Mouse (Mus musculus): ENCODE measurements around the gene Atad2b. TPM values are rescaled to one million over a fixed set of nuclear protein-coding genes. Genes with fewer than 3 reads are reported as not detected.

Atad2b gene
- polyA plus RNA-seq, 1 experiment from 2014 or later, result 15.0 TPM

DNA sequence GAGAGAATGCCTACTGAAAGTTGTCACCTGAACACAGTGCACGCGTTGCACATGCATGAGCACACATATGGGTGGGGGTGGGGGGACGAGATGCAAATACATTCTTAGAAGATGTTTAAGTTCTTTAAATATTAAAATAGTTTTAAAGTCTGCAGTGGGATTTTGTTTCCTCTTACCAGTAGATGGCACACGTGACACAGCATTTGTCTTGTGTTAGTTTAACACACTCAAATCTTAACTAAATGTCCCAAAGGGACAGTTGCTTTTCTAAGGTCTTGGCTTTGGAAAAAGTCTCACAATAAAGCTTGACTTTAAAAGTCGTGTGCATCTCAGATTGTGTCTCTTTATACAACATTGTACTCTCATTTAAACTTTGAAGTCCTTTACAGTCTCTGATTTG lies 111.9 kb downstream of the Atad2b start:
- no peaks in the 10 kb centered on the region for H3K9me3 ChIP-seq (ENCODE audit: control insufficient read depth, low read length)

DNA sequence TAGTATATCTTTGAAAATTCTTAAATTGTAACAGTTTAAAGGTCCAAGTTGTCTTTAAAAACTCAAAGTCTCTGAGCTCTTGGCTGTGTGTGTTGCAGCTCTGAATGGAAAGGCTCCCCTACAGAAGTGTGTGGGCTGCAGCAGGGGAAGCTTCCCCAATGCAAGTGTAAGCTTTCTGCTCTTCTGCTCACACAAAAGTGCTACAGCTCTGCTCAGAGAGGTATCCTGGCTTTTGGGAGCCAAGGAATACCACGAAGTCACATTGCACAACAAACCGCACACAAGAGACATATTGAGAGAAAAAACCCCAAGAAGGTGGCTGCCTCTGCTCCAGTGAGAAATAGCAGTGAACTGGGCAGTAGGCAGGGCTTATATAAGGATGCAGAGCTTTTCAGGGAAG lies 120.9 kb downstream of the Atad2b start:
- H3K9me3 ChIP-seq (ENCODE audit: control insufficient read depth, low read length), result no peaks in the 10 kb centered on the region
- ATAC-seq (ENCODE audit: insufficient number of reproducible peaks, insufficient read depth, low FRiP score, low read depth), result no peak
- 93% methylated on average over 2 of the region's 2 CpGs for WGBS
- H3K36me3 ChIP-seq (ENCODE audit: control insufficient read depth, insufficient read depth, low read length), result peaks cover 77% of the 10 kb centered on the region
- no peaks in the 10 kb centered on the region for H3K4me1 ChIP-seq (ENCODE audit: control insufficient read depth in 2 of 2, insufficient read depth in 2 of 2, low read length in 2 of 2)
- no peak overlapping the region for H3K27ac ChIP-seq (replicated peaks in 1 of 2; ENCODE audit: control insufficient read depth in 1 of 2, insufficient read depth in 1 of 2, low read depth in 2 of 2, low read length in 2 of 2)
- no peaks in the 10 kb centered on the region for H3K27me3 ChIP-seq (ENCODE audit: control insufficient read depth, insufficient read depth, low read length)
- no peak overlapping the region for H3K4me2 ChIP-seq (ENCODE audit: low read length)
- no peak overlapping the region for H3K9ac ChIP-seq (ENCODE audit: low read length)
- H3K4me3 ChIP-seq (ENCODE audit: control insufficient read depth in 1 of 2, insufficient read depth in 1 of 2, low read depth in 1 of 2, low read length in 2 of 2), result no peak overlapping the region

More for the DNA sequence above, 111.9 kb downstream of the Atad2b start:
- no peak overlapping the region for H3K27ac ChIP-seq (replicated peaks in 1 of 2; ENCODE audit: control insufficient read depth in 1 of 2, insufficient read depth in 1 of 2, low read depth in 2 of 2, low read length in 2 of 2)
- H3K4me3 ChIP-seq (ENCODE audit: control insufficient read depth in 1 of 2, insufficient read depth in 1 of 2, low read depth in 1 of 2, low read length in 2 of 2), result no peak overlapping the region
- H3K4me1 ChIP-seq (ENCODE audit: control insufficient read depth in 2 of 2, insufficient read depth in 2 of 2, low read length in 2 of 2), result no peaks in the 10 kb centered on the region
- no peak for ATAC-seq (ENCODE audit: insufficient number of reproducible peaks, insufficient read depth, low FRiP score, low read depth)
- WGBS, result 79% methylated on average over 5 of the region's 5 CpGs
- H3K4me2 ChIP-seq (ENCODE audit: low read length), result no peak overlapping the region
- no peaks in the 10 kb centered on the region for H3K27me3 ChIP-seq (ENCODE audit: control insufficient read depth, insufficient read depth, low read length)
- H3K9ac ChIP-seq (ENCODE audit: low read length), result no peak overlapping the region
- H3K36me3 ChIP-seq (ENCODE audit: control insufficient read depth, insufficient read depth, low read length), result peaks cover 82% of the 10 kb centered on the region

DNA sequence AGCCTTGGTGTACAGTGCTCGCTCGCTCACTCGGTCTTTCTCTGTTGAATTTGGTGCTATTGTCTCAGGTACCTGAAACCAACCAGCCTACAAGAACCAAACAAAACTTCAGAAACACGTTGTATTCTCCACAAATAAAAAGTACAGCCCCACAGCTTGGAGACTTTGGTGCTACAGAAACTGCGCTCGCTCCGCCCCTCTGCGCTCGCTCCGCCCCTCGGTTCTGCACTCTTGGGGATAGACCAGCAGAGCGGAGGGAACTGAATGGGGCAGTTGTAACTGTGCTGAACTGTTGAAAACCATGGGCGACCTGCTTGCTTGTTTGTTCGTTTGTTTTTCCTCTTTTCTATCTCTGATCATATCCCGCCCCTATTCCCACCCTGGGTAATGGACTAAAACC lies 127.0 kb downstream of the Atad2b start:
- peaks cover 47% of the 10 kb centered on the region for H3K36me3 ChIP-seq (ENCODE audit: control insufficient read depth, insufficient read depth, low read length)
- no peak overlapping the region for H3K4me3 ChIP-seq (ENCODE audit: control insufficient read depth in 1 of 2, insufficient read depth in 1 of 2, low read depth in 1 of 2, low read length in 2 of 2)
- H3K4me1 ChIP-seq (ENCODE audit: control insufficient read depth in 2 of 2, insufficient read depth in 2 of 2, low read length in 2 of 2), result no peaks in the 10 kb centered on the region
- H3K27ac ChIP-seq (replicated peaks in 1 of 2; ENCODE audit: control insufficient read depth in 1 of 2, insufficient read depth in 1 of 2, low read depth in 2 of 2, low read length in 2 of 2), result no peak overlapping the region
- ATAC-seq (ENCODE audit: insufficient number of reproducible peaks, insufficient read depth, low FRiP score, low read depth), result no peak
- H3K9me3 ChIP-seq (ENCODE audit: control insufficient read depth, low read length), result no peaks in the 10 kb centered on the region
- H3K27me3 ChIP-seq (ENCODE audit: control insufficient read depth, insufficient read depth, low read length), result no peaks in the 10 kb centered on the region
- H3K9ac ChIP-seq (ENCODE audit: low read length), result no peak overlapping the region
- no peak overlapping the region for H3K4me2 ChIP-seq (ENCODE audit: low read length)
- 90% methylated on average over 15 of the region's 15 CpGs for WGBS

DNA sequence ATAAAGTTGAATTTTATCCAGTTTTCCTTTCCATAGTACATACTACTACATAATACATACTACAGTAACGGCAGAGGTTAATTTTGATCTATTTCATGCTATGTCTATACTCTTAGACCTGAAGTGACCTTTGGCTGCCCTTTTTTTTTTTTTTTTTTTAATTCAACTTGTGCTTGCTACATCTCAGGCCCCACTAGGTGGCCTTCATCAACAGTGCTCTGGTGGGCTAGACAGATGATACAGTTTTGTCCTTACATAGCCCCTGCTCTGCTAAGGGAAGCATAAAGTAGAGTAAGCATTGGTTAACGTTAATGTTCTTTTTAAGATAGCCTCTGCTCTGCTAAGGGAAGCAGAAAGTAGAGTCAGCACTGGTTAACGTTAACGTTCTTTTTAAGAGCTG lies 131.0 kb downstream of the Atad2b start:
- H3K4me3 ChIP-seq (ENCODE audit: control insufficient read depth in 1 of 2, insufficient read depth in 1 of 2, low read depth in 1 of 2, low read length in 2 of 2), result no peak overlapping the region
- H3K36me3 ChIP-seq (ENCODE audit: control insufficient read depth, insufficient read depth, low read length), result peaks cover 21% of the 10 kb centered on the region
- no peak overlapping the region for H3K4me2 ChIP-seq (ENCODE audit: low read length)
- 87% methylated on average over 4 of the region's 4 CpGs for WGBS
- no peak for ATAC-seq (ENCODE audit: insufficient number of reproducible peaks, insufficient read depth, low FRiP score, low read depth)
- no peak overlapping the region for H3K27ac ChIP-seq (replicated peaks in 1 of 2; ENCODE audit: control insufficient read depth in 1 of 2, insufficient read depth in 1 of 2, low read depth in 2 of 2, low read length in 2 of 2)
- H3K4me1 ChIP-seq (ENCODE audit: control insufficient read depth in 2 of 2, insufficient read depth in 2 of 2, low read length in 2 of 2), result no peaks in the 10 kb centered on the region
- peaks cover 22% of the 10 kb centered on the region for H3K9me3 ChIP-seq (ENCODE audit: control insufficient read depth, low read length)
- H3K27me3 ChIP-seq (ENCODE audit: control insufficient read depth, insufficient read depth, low read length), result no peaks in the 10 kb centered on the region
- H3K9ac ChIP-seq (ENCODE audit: low read length), result no peak overlapping the region

DNA sequence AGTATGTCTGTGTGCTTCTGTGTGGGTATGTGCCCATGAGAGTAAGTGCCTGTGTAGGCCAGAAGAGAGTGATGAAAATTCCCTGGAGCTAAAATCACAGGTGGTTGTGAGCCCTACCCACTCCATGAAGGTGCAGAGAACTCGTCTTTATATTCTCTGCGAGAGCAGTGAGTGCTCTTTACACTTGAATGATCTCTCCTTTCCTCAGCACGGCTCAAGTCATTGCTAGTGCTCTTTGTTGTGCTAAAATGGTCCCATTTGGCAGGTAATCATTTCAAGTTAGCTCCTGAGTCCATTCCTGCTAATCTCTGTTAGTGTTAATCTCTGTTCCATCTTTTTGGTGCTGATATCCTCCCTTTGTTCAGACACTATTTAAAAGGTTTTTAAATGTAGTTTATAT lies 150.4 kb downstream of the Atad2b start:
- ATAC-seq (ENCODE audit: insufficient number of reproducible peaks, insufficient read depth, low FRiP score, low read depth), result no peak
- H3K27ac ChIP-seq (replicated peaks in 1 of 2; ENCODE audit: control insufficient read depth in 1 of 2, insufficient read depth in 1 of 2, low read depth in 2 of 2, low read length in 2 of 2), result no peak overlapping the region
- no peak overlapping the region for H3K4me2 ChIP-seq (ENCODE audit: low read length)
- no peak overlapping the region for H3K4me3 ChIP-seq (ENCODE audit: control insufficient read depth in 1 of 2, insufficient read depth in 1 of 2, low read depth in 1 of 2, low read length in 2 of 2)
- H3K9me3 ChIP-seq (ENCODE audit: control insufficient read depth, low read length), result no peaks in the 10 kb centered on the region
- no peak overlapping the region for H3K9ac ChIP-seq (ENCODE audit: low read length)
- H3K27me3 ChIP-seq (ENCODE audit: control insufficient read depth, insufficient read depth, low read length), result no peaks in the 10 kb centered on the region
- 49% methylated on average over 3 of the region's 3 CpGs for WGBS
- H3K36me3 ChIP-seq (ENCODE audit: control insufficient read depth, insufficient read depth, low read length), result no peaks in the 10 kb centered on the region
- H3K4me1 ChIP-seq (ENCODE audit: control insufficient read depth in 2 of 2, insufficient read depth in 2 of 2, low read length in 2 of 2), result no peaks in the 10 kb centered on the region

DNA sequence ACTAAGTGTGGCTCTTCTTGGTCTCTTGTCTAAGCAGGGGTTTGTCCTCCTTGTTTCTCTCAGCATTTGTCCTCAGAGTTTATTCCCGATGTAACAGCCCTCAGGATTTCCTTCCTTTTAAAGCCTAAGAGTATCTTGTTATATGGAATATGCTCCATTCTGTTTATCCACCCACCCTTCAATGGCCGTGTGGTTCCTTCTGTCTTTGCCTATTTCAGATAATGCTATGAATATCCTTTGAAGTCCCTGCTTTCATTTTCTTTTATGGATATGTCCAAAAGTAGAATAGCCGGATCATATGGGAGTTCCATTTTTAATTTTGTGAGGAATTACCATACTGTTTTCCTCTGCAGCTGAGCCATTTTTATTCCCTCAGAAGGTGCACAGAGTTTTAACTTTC lies 153.0 kb downstream of the Atad2b start:
- Histone ChIP-seq H3K27me3 (ENCODE audit: control insufficient read depth, insufficient read depth, low read length) (no peaks in the 10 kb centered on the region), H3K4me3 (ENCODE audit: control insufficient read depth in 1 of 2, insufficient read depth in 1 of 2, low read depth in 1 of 2, low read length in 2 of 2) (no peak overlapping the region), H3K4me2 (ENCODE audit: low read length) (no peak overlapping the region), H3K4me1 (ENCODE audit: control insufficient read depth in 2 of 2, insufficient read depth in 2 of 2, low read length in 2 of 2) (peaks cover 2 to 7% of the 10 kb centered on the region in 2 experiments; a peak in 3 of 4 replicates), H3K9ac (ENCODE audit: low read length) (no peak overlapping the region), H3K27ac (replicated peaks in 1 of 2; ENCODE audit: control insufficient read depth in 1 of 2, insufficient read depth in 1 of 2, low read depth in 2 of 2, low read length in 2 of 2) (no peak overlapping the region), H3K36me3 (ENCODE audit: control insufficient read depth, insufficient read depth, low read length) (no peaks in the 10 kb centered on the region), H3K9me3 (ENCODE audit: control insufficient read depth, low read length) (no peaks in the 10 kb centered on the region)
- 73% methylated on average over 3 of the region's 3 CpGs for WGBS
- no peak for ATAC-seq (ENCODE audit: insufficient number of reproducible peaks, insufficient read depth, low FRiP score, low read depth)

DNA sequence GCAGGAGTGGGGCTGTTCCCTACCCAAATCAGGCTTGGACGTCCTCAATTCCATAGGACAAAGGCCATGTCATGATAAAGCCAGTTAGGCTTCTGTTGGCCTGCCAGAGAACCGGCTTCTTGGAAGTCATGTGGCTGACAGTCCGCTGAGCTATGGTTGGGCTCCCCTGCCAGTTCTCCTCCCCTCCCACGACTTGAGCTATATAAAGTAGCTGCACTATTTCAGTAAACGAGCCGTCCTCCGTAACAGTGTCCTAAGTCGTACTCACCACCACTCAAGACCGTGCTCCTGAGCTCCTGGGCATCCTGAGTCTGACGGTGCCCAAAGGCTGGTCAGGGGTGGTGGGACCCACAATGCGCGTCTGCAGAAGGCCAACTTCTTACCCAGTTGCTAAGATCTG lies 156.0 kb downstream of the Atad2b start:
- Histone ChIP-seq H3K9ac (ENCODE audit: low read length) (no peak overlapping the region), H3K4me2 (ENCODE audit: low read length) (peak overlapping the region; percentile 45; the same call in 1 of the 2 replicates), H3K4me1 (ENCODE audit: control insufficient read depth in 2 of 2, insufficient read depth in 2 of 2, low read length in 2 of 2) (peaks cover 2 to 7% of the 10 kb centered on the region in 2 experiments; a peak in 3 of 4 replicates), H3K27ac (replicated peaks in 1 of 2; ENCODE audit: control insufficient read depth in 1 of 2, insufficient read depth in 1 of 2, low read depth in 2 of 2, low read length in 2 of 2) (no peak overlapping the region), H3K4me3 (ENCODE audit: control insufficient read depth in 1 of 2, insufficient read depth in 1 of 2, low read depth in 1 of 2, low read length in 2 of 2) (no peak overlapping the region), H3K9me3 (ENCODE audit: control insufficient read depth, low read length) (no peaks in the 10 kb centered on the region), H3K36me3 (ENCODE audit: control insufficient read depth, insufficient read depth, low read length) (no peaks in the 10 kb centered on the region), H3K27me3 (ENCODE audit: control insufficient read depth, insufficient read depth, low read length) (no peaks in the 10 kb centered on the region)
- 0 out of 2 replicates have a peak, but pooled peaks have one; percentile 31 for ATAC-seq (ENCODE audit: insufficient number of reproducible peaks, insufficient read depth, low FRiP score, low read depth)
- 49% methylated on average over 12 of the region's 12 CpGs for WGBS

DNA sequence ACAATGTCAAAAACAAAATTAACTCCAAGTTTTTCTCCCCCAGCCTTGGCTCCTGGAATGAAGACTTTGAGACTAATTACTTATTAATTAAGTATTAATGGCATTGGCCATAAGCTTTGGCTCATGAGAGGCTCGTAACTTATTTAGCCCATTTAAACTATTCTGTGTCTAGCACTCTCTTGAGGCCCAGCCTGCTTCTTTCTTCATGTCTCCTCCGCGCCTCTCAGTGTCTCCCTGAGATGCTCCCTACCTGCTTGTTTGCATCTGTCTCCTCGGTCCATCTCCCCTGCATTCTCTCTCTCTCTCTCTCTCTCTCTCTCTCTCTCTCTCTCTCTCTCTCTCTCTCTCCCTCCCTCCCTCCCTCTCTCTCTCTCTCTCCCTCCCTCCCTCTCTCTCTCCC lies 164.3 kb downstream of the Atad2b start:
- Histone ChIP-seq H3K4me1 (ENCODE audit: control insufficient read depth in 2 of 2, insufficient read depth in 2 of 2, low read length in 2 of 2) (no peaks in the 10 kb centered on the region), H3K9ac (ENCODE audit: low read length) (no peak overlapping the region), H3K9me3 (ENCODE audit: control insufficient read depth, low read length) (no peaks in the 10 kb centered on the region), H3K4me3 (ENCODE audit: control insufficient read depth in 1 of 2, insufficient read depth in 1 of 2, low read depth in 1 of 2, low read length in 2 of 2) (no peak overlapping the region), H3K27ac (replicated peaks in 1 of 2; ENCODE audit: control insufficient read depth in 1 of 2, insufficient read depth in 1 of 2, low read depth in 2 of 2, low read length in 2 of 2) (no peak overlapping the region), H3K4me2 (ENCODE audit: low read length) (no peak overlapping the region), H3K36me3 (ENCODE audit: control insufficient read depth, insufficient read depth, low read length) (no peaks in the 10 kb centered on the region), H3K27me3 (ENCODE audit: control insufficient read depth, insufficient read depth, low read length) (no peaks in the 10 kb centered on the region)
- no peak for ATAC-seq (ENCODE audit: insufficient number of reproducible peaks, insufficient read depth, low FRiP score, low read depth)
- WGBS, result 90% methylated on average over 4 of the region's 4 CpGs
